Mouse (Mus musculus): ENCODE data around the gene Banf2. TPM values are rescaled to one million over a fixed set of nuclear protein-coding genes. Genes with fewer than 3 reads are reported as not detected.

Banf2 gene
- total and polyA plus RNA-seq, 2 experiments from 2014 or later, result not detected

DNA sequence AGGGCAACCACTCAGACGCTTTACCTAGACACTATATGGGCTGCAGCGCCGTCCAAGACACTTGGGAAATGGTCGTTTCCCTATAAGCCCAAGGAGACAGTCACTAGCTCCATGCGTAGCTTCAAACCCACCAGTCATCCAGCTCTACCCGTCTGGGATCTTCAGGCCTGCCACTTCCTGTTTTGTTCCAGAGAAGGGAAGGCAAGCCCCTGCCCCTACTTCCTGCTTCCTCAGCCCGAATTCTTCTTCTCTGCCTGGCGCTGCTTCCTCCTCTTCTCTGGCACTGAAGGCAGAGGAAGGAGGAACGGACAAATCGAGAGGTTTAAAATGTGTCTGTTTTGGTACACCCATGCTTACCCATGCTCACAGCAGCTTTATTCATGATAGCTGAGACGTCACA lies 14.1 kb downstream of the Banf2 start:
- Histone ChIP-seq H3K9me3 (ENCODE audit: low read length) (peaks cover 4% of the 10 kb centered on the region; the same call in 1 of the 2 replicates), H3K4me2 (ENCODE audit: low read depth, low read length) (no peak overlapping the region), H3K27ac (peak overlapping the region; percentile 51; the same call in 1 of the 2 replicates), H3K36me3 (ENCODE audit: insufficient read depth, low read length) (no peaks in the 10 kb centered on the region), H3K9ac (replicated peaks; ENCODE audit: low read length) (no peak overlapping the region), H3K4me1 (ENCODE audit: insufficient read depth, low read length) (no peaks in the 10 kb centered on the region; the same call in 1 of the 2 replicates), H3K4me3 (ENCODE audit: low read length) (no peak overlapping the region), H3K27me3 (ENCODE audit: insufficient read depth, low read length) (no peaks in the 10 kb centered on the region)
- 79% methylated on average over 11 of the region's 11 CpGs for WGBS
- TF ChIP-seq CTCF (IDR thresholded peaks at IDR 0.05; ENCODE audit: low read depth), result no peak
- ATAC-seq (no peak), DNase-seq (ENCODE audit: low spot score) (no peak)

- DNase-seq (ENCODE audit: low spot score), result no peak
- no peaks in the 10 kb centered on the region for H3K9me3 ChIP-seq (ENCODE audit: low read length)
Measured at GRCm38 (mm10) chr2:144050146-144050680, 17.4 kb downstream of the Banf2 start.

DNA sequence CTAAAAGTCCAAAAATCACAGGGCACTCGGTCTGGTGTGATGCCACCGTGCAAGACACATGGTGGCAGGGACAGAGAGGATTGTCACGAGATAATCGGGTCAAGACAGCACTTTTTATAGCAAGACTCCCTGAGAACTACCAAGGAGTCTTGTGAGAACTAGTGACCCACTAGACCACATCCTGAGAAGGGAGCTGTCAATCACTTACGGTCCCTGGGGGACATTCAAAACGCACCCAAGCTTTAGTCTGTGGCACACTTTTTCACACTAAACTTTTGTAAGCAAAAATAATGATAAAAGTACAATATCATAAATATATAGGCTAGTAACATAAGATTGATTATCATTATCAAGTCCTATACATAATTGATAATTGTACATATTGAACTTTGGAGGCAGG lies 18.0 kb downstream of the Banf2 start:
- 90% methylated on average over 6 of the region's 6 CpGs for WGBS
- H3K4me1 ChIP-seq (ENCODE audit: insufficient read depth, low read length), result no peaks in the 10 kb centered on the region; the same call in 1 of the 2 replicates
- no peak overlapping the region for H3K4me3 ChIP-seq (ENCODE audit: low read length)
- no peak for TF ChIP-seq CTCF (IDR thresholded peaks at IDR 0.05; ENCODE audit: low read depth)
- H3K27ac ChIP-seq, result no peak overlapping the region
- H3K4me2 ChIP-seq (ENCODE audit: low read depth, low read length), result no peak overlapping the region
- H3K36me3 ChIP-seq (ENCODE audit: insufficient read depth, low read length), result no peaks in the 10 kb centered on the region
- H3K9me3 ChIP-seq (ENCODE audit: low read length), result no peaks in the 10 kb centered on the region
- no peak for ATAC-seq
- no peak overlapping the region for H3K9ac ChIP-seq (replicated peaks; ENCODE audit: low read length)
- no peak for DNase-seq (ENCODE audit: low spot score)
- H3K27me3 ChIP-seq (ENCODE audit: insufficient read depth, low read length), result no peaks in the 10 kb centered on the region

More at GRCm38 (mm10) chr2:144050146-144050680, 17.4 kb downstream of the Banf2 start:
- Histone ChIP-seq H3K4me3 (ENCODE audit: low read length) (no peak overlapping the region), H3K4me1 (ENCODE audit: insufficient read depth, low read length) (no peaks in the 10 kb centered on the region; the same call in 1 of the 2 replicates), H3K36me3 (ENCODE audit: insufficient read depth, low read length) (no peaks in the 10 kb centered on the region), H3K4me2 (ENCODE audit: low read depth, low read length) (no peak overlapping the region), H3K9ac (replicated peaks; ENCODE audit: low read length) (no peak overlapping the region), H3K27ac (no peak overlapping the region), H3K27me3 (ENCODE audit: insufficient read depth, low read length) (no peaks in the 10 kb centered on the region)
- ATAC-seq, result no peak
- no peak for TF ChIP-seq CTCF (IDR thresholded peaks at IDR 0.05; ENCODE audit: low read depth)
- 71% methylated on average over 8 of the region's 8 CpGs for WGBS

DNA sequence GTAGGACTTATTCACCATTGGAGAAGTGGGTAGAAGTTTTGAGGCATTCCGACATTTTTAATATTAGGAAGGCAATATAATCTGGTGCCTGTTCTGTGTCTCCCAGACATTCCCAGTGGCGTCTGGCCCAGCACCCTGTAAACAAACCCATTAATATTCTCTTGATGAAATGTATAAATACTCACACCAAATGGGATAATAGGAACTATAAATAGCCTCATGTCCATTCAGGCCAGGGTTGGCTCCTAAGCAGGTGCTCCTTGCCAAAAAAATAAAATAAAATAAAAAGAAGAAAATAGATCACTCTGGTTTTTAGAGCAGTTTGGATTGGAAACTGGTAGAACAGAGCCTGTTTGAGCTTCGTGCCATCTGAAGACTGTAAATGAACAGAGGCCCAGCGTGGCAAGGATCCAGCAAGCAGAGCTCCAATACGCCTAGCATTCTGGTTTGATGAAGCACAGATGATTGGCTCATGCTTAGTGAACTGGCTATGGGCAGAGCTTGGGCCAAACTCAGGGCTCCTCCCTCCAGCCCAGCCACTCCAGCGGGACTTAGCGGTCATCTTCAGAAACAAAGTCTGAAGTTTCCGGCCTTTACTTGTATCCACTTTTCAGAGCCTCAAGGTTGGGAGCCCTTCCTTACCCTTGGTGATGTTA lies 19.7 kb downstream of the Banf2 start:
- Histone ChIP-seq H3K9ac (replicated peaks; ENCODE audit: low read length) (no peak overlapping the region), H3K4me1 (ENCODE audit: insufficient read depth, low read length) (no peaks in the 10 kb centered on the region), H3K27me3 (ENCODE audit: insufficient read depth, low read length) (no peaks in the 10 kb centered on the region), H3K36me3 (ENCODE audit: insufficient read depth, low read length) (no peaks in the 10 kb centered on the region), H3K9me3 (ENCODE audit: low read length) (no peaks in the 10 kb centered on the region), H3K27ac (peak overlapping the region; percentile 60), H3K4me2 (ENCODE audit: low read depth, low read length) (no peak overlapping the region), H3K4me3 (ENCODE audit: low read length) (no peak overlapping the region)
- TF ChIP-seq CTCF (IDR thresholded peaks at IDR 0.05; ENCODE audit: low read depth), result no peak
- DNase-seq (ENCODE audit: low spot score) (peak; percentile 81), ATAC-seq (peak; percentile 91)
- WGBS, result 57% methylated on average over 8 of the region's 8 CpGs

DNA sequence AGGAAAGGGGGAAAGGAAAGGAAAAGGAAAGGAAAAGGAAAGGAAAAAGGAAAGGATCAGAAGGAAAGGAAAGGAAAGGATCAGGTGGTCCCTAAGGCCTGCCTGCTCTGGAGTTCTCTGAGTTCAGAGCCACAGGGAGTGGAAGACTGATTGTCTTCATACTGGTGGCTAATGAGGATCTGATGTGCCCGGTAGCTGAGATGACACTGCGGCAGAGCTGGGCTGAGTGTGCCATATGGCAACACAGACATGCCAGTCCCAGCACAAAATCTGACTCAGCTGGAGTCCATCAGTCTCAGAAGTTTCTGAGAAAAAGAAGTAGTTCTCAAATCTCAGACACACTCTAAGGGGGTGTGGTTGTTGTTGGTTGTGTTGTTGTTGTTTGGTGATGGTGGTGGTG lies 24.9 kb downstream of the Banf2 start:
- H3K9ac ChIP-seq (replicated peaks; ENCODE audit: low read length), result no peak overlapping the region
- no peaks in the 10 kb centered on the region for H3K27me3 ChIP-seq (ENCODE audit: insufficient read depth, low read length)
- no peak overlapping the region for H3K4me3 ChIP-seq (ENCODE audit: low read length)
- DNase-seq (ENCODE audit: low spot score) (no peak), ATAC-seq (no peak)
- H3K4me2 ChIP-seq (ENCODE audit: low read depth, low read length), result no peak overlapping the region
- H3K36me3 ChIP-seq (ENCODE audit: insufficient read depth, low read length), result no peaks in the 10 kb centered on the region
- no peak overlapping the region for H3K27ac ChIP-seq
- no peaks in the 10 kb centered on the region for H3K4me1 ChIP-seq (ENCODE audit: insufficient read depth, low read length)
- 33% methylated on average over 2 of the region's 2 CpGs for WGBS
- no peak for TF ChIP-seq CTCF (IDR thresholded peaks at IDR 0.05; ENCODE audit: low read depth)
- no peaks in the 10 kb centered on the region for H3K9me3 ChIP-seq (ENCODE audit: low read length)

GRCm38 (mm10) chr2:144061701-144062100 lies 28.8 kb downstream of the Banf2 start:
- no peaks in the 10 kb centered on the region for H3K36me3 ChIP-seq (ENCODE audit: insufficient read depth, low read length)
- DNase-seq (ENCODE audit: low spot score) (no peak), ATAC-seq (no peak)
- no peak overlapping the region for H3K9ac ChIP-seq (replicated peaks; ENCODE audit: low read length)
- no peaks in the 10 kb centered on the region for H3K9me3 ChIP-seq (ENCODE audit: low read length)
- no peaks in the 10 kb centered on the region for H3K27me3 ChIP-seq (ENCODE audit: insufficient read depth, low read length)
- TF ChIP-seq CTCF (IDR thresholded peaks at IDR 0.05; ENCODE audit: low read depth), result no peak
- H3K4me3 ChIP-seq (ENCODE audit: low read length), result no peak overlapping the region
- H3K27ac ChIP-seq, result no peak overlapping the region
- no peaks in the 10 kb centered on the region for H3K4me1 ChIP-seq (ENCODE audit: insufficient read depth, low read length)
- H3K4me2 ChIP-seq (ENCODE audit: low read depth, low read length), result no peak overlapping the region
- WGBS, result 83% methylated on average over 6 of the region's 6 CpGs

DNA sequence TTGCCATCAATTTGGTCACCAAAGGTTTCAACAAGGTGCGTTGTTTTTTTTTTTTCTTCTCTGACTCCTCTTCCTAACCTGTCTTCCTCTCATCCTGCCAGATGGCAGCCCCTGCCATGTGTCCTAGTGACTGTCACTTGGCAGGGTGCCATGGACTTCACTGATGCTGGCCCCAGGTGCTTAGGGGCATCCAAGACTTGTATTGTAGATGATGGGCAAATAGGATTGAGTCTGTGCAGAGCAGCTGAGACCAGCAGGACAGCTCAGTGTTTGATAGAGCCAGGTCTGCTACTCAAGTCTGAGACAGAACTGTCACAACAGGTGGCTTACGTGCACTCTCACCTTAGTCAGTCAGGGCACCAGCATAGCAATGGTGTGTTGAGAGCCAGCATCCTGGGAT lies 32.6 kb downstream of the Banf2 start:
- peak; percentile 53; the same call in 1 of the 2 replicates for ATAC-seq
- peak; percentile 50 for DNase-seq (ENCODE audit: low spot score)

More for the DNA sequence above, 32.6 kb downstream of the Banf2 start:
- H3K4me3 ChIP-seq (ENCODE audit: low read length), result no peak overlapping the region
- no peak overlapping the region for H3K4me2 ChIP-seq (ENCODE audit: low read depth, low read length)
- no peaks in the 10 kb centered on the region for H3K4me1 ChIP-seq (ENCODE audit: insufficient read depth, low read length)
- H3K27ac ChIP-seq, result no peak overlapping the region
- H3K9ac ChIP-seq (replicated peaks; ENCODE audit: low read length), result no peak overlapping the region
- no peaks in the 10 kb centered on the region for H3K27me3 ChIP-seq (ENCODE audit: insufficient read depth, low read length)
- TF ChIP-seq CTCF (IDR thresholded peaks at IDR 0.05; ENCODE audit: low read depth), result no peak
- H3K9me3 ChIP-seq (ENCODE audit: low read length), result no peaks in the 10 kb centered on the region
- no peaks in the 10 kb centered on the region for H3K36me3 ChIP-seq (ENCODE audit: insufficient read depth, low read length)
- 80% methylated on average over 2 of the region's 2 CpGs for WGBS
